Mouse (Mus musculus) bone marrow, adult 2 months (tissue): ENCODE measurements around the gene Hoxd3.

Experiments
- CTCF ChIP-seq: fragments of 200-500 bp; IDR thresholded peaks from 2 replicates; pipeline ENCODE4 v1.5.1; 2011; ENCODE audit warnings: low read length, control low read depth; ENCODE audit not compliant: control insufficient read depth, insufficient read depth
- POLR2A ChIP-seq: fragments of 200-500 bp; IDR thresholded peaks from 2 replicates; pipeline ENCODE4 v1.6.1; 2011; ENCODE audit warnings: low read depth, mild to moderate bottlenecking, control low read depth, low read length, borderline replicate concordance; ENCODE audit not compliant: control insufficient read depth

- TF ChIP-seq POLR2A = no peak
- TF ChIP-seq CTCF = no peak
Measured at GRCm38 (mm10) chr2:74774359-74774758, 62.6 kb downstream of the Hoxd3 start.
